Mouse (Mus musculus): ENCODE data around the gene Slc17a9.

Slc17a9 gene

GRCm38 (mm10) chr2:180754976-180755688 is 30.1 kb downstream of the Slc17a9 start:
- no peak for DNase-seq (ENCODE audit: low read depth, low spot score)

DNA sequence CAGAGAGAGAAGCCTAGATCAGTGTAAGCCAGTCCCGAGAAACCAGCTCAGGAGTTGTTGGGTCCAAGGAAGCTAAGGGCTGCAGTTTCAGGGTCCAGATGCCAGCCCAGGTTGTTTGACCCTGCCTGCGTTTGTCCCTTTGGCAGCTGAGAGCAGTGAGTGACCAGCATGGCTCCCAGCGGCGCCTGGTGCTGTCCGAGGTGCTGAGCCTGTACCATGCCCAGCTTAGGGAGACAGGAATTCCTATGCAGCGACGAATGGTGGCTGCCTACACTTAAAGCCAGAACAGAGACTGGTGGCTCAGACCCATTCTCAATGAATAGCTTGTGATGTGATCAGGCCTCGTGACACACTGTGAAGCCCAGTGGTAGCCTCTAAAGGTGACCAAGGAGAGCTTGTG is 30.8 kb downstream of the Slc17a9 start:
- peak; percentile 57 for DNase-seq (ENCODE audit: low read depth, low spot score)

- no peak for DNase-seq (ENCODE audit: low read depth, low spot score)
These were observed 31.7 kb downstream of the Slc17a9 start for GRCm38 (mm10) chr2:180756786-180757185.

GRCm38 (mm10) chr2:180758513-180759263 is 33.6 kb downstream of the Slc17a9 start:
- DNase-seq (ENCODE audit: low read depth, low spot score) = no peak

DNA sequence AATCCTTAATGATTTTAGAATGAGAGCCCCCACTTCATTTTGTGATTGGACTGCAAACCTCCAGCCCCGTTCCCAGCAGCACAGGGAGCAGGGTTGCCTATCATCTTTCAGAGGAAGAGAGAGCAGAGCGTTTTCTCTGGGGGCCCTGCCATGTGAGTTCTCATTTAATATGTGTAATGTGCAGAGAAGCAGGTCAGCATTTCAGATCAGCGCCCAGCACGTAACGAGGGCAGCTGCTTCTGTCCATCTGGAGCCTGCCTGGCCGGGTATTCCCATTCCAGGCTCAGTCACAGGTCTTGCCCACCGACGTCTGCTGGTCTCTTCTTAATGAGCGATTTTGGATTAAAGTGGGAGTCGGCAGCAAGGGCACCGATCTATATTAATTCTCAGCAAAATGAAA is 39.9 kb downstream of the Slc17a9 start:
- DNase-seq (ENCODE audit: low read depth, low spot score) = no peak

- DNase-seq (ENCODE audit: low read depth, low spot score) = no peak
These were observed 40.6 kb downstream of the Slc17a9 start for GRCm38 (mm10) chr2:180765713-180766112.

DNA sequence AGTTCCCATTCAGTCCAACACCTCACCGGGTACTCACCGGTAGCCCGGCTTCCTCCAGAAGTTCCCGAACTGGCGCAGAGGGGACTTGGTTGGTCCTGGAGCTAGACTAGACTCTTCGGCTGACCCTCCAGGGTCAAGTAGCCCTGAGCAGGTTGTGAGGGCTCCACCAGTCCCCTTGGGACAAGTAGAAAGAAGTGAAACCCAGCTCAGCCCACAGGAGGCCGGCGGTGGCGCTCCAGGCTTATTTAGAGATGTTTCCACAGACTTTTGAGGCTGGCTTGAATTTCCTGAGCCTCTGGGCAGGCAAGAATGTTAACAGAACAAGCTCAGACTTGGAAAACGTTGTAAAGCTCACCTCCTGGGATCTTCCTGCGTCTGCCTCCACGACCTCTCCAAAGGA is 50.2 kb downstream of the Slc17a9 start:
- no peak for DNase-seq (ENCODE audit: low read depth, low spot score)

GRCm38 (mm10) chr2:180775641-180776040 is 50.6 kb downstream of the Slc17a9 start:
- DNase-seq (ENCODE audit: low read depth, low spot score) = peak; percentile 31

GRCm38 (mm10) chr2:180776793-180777192 is 51.7 kb downstream of the Slc17a9 start, which contains the start of gene Bhlhe23:
Gene Bhlhe23 (minus strand): TSS chr2:180776900.
- peak; percentile 59 for DNase-seq (ENCODE audit: low read depth, low spot score)

GRCm38 (mm10) chr2:180779226-180780104 is 54.4 kb downstream of the Slc17a9 start:
- peak; percentile 64 for DNase-seq (ENCODE audit: low read depth, low spot score)

DNA sequence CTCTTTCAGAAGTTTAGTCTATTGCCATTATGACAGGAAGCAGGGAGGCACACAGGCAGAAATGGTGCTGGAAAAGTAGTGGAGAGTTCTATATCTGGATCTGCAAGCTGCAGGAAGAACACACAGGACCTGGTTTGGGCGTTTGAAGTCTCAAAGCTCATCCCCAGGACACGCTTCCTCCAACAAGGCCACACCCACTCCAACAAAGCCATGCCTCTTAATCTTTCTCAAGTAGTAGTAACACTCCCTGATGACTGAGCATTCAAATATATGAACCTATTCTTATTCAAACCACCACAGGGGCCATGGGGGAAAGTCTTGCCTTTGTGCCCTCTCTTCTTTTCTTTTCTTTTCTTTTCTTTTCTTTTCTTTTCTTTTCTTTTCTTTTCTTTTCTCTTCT is 55.2 kb downstream of the Slc17a9 start:
- peak; percentile 67 for DNase-seq (ENCODE audit: low read depth, low spot score)

- DNase-seq (ENCODE audit: low read depth, low spot score) = peak; percentile 66
These were observed 61.7 kb downstream of the Slc17a9 start for GRCm38 (mm10) chr2:180786732-180787131.

- no peak for DNase-seq (ENCODE audit: low read depth, low spot score)
These were observed 62.6 kb downstream of the Slc17a9 start for GRCm38 (mm10) chr2:180787566-180788232.

GRCm38 (mm10) chr2:180788386-180788785 is 63.3 kb downstream of the Slc17a9 start:
- no peak for DNase-seq (ENCODE audit: low read depth, low spot score)

GRCm38 (mm10) chr2:180788843-180789242 is 63.8 kb downstream of the Slc17a9 start:
- no peak for DNase-seq (ENCODE audit: low read depth, low spot score)

GRCm38 (mm10) chr2:180791674-180792073 is 66.6 kb downstream of the Slc17a9 start:
- peak; percentile 57 for DNase-seq (ENCODE audit: low read depth, low spot score)
